28 mouse cellular contexts compared by ENCODE assay signal in genomic region chr8:93211091-93211490, GRCm38 (mm10). TPM values are rescaled to one million over a fixed set of nuclear protein-coding genes. Genes with fewer than 3 reads are reported as not detected.
"Had no signal": no experiment of that assay in that cellular context is flagged by ENCODE, and none has a peak within 500 bp of the region (broad histone marks: within the 10 kb centered on the region; RNA-seq: fewer than 3 reads in every experiment).

No protein-coding gene starts in this region.

- H3K27me3 ChIP-seq: kidney, embryonic 15.5 days; limb, embryonic 12.5 days; limb, embryonic 15.5 days; liver, embryonic 13.5 days had no signal

- H3K36me3 ChIP-seq: kidney, embryonic 15.5 days; limb, embryonic 12.5 days; limb, embryonic 15.5 days; liver, embryonic 13.5 days had no signal

- H3K9ac ChIP-seq: kidney, embryonic 15.5 days; limb, embryonic 12.5 days; limb, embryonic 15.5 days; liver, embryonic 13.5 days had no signal

- H3K4me1 ChIP-seq: kidney, embryonic 15.5 days; limb, embryonic 12.5 days; limb, embryonic 15.5 days; liver, embryonic 13.5 days had no signal

- DNase-seq: kidney, adult 8-10 months; kidney, postnatal 14 days; kidney, postnatal 4 days; left cerebral cortex, postnatal 4 days; liver, embryonic 13.5 days; lung, adult 2 months; lung, postnatal 14 days; lung, postnatal 4 days; midbrain, embryonic 14.5 days; retina, postnatal 1 day; right cerebral cortex, postnatal 25 days; thymus, adult 18-20 months; thymus, postnatal 36 days had no signal

- H3K27ac ChIP-seq: kidney, embryonic 15.5 days; limb, embryonic 12.5 days; limb, embryonic 15.5 days; liver, embryonic 13.5 days had no signal

- H3K4me2 ChIP-seq: kidney, embryonic 15.5 days; limb, embryonic 12.5 days; limb, embryonic 15.5 days; liver, embryonic 13.5 days; midbrain, embryonic 11.5 days had no signal

- H3K9me3 ChIP-seq: kidney, embryonic 15.5 days; limb, embryonic 12.5 days; limb, embryonic 15.5 days; liver, embryonic 13.5 days had no signal

- H3K4me3 ChIP-seq: kidney, embryonic 15.5 days; limb, embryonic 12.5 days; limb, embryonic 15.5 days; liver, embryonic 13.5 days had no signal

RNA-seq across cellular contexts. Expression of gene Ces1d, which starts 13.5 kb away (rescaled TPM):
- total RNA-seq: layer of hippocampus, postnatal 14 days; left cerebral cortex, postnatal 14 days; left cerebral cortex, postnatal 4 days; megakaryocyte-erythroid progenitor cell, adult 5-6 weeks had no signal
- polyA plus RNA-seq: midbrain, embryonic 11.5 days; midbrain, embryonic 14.5 days had no signal

RNA-seq across cellular contexts. Expression of gene Ces1e, which starts 18.3 kb away (rescaled TPM):
- total RNA-seq: layer of hippocampus, adult 18-20 months; layer of hippocampus, postnatal 14 days; left cerebral cortex, adult 8-10 months; left cerebral cortex, postnatal 14 days; left cerebral cortex, postnatal 4 days; megakaryocyte progenitor cell, adult 5-6 weeks; megakaryocyte-erythroid progenitor cell, adult 5-6 weeks; midbrain, postnatal 0 days had no signal
- polyA plus RNA-seq: limb, embryonic 12.5 days; limb, embryonic 15.5 days; midbrain, embryonic 11.5 days; midbrain, embryonic 14.5 days; midbrain, postnatal 0 days; neural tube, embryonic 11.5 days; neural tube, embryonic 14.5 days; testis, adult 2 months; urinary bladder, adult 2 months had no signal
